Mouse (Mus musculus): ENCODE measurements around the gene Rab2b. TPM values are rescaled to one million over a fixed set of nuclear protein-coding genes. Genes with fewer than 3 reads are reported as not detected.

Gene Rab2b
- polyA plus RNA-seq, 1 experiment from 2014 or later: 6.9 TPM

GRCm38 (mm10) chr14:52256311-52257175 lies 22.8 kb downstream of the Rab2b start:
- 5% methylated on average over 18 of the region's 18 CpGs for WGBS
- no peaks in the 10 kb centered on the region for H3K27me3 ChIP-seq (ENCODE audit: control insufficient read depth, insufficient read depth, low read length)
- H3K4me3 ChIP-seq (ENCODE audit: low read depth, low read length): peak overlapping the region; percentile 81
- ATAC-seq (ENCODE audit: low FRiP score, low TSS enrichment) (no peak), DNase-seq (ENCODE audit: low spot score) (peak; percentile 42)
- H3K9me3 ChIP-seq (ENCODE audit: control insufficient read depth, low read length): no peaks in the 10 kb centered on the region
- H3K27ac ChIP-seq (replicated peaks): peak overlapping the region; percentile 96
- no peaks in the 10 kb centered on the region for H3K4me1 ChIP-seq (replicated peaks; ENCODE audit: control insufficient read depth, insufficient read depth)
- no peaks in the 10 kb centered on the region for H3K36me3 ChIP-seq (ENCODE audit: control insufficient read depth, insufficient read depth, low read length)
- H3K9ac ChIP-seq (ENCODE audit: low read length): peak overlapping the region; percentile 92
- peak overlapping the region; percentile 58 for H3K4me2 ChIP-seq (replicated peaks; ENCODE audit: low read depth)
- TF ChIP-seq EP300 (optimal IDR thresholded peaks at IDR 0.05) (no peak), CTCF (IDR thresholded peaks at IDR 0.05; ENCODE audit: low read depth) (no peak)

GRCm38 (mm10) chr14:52246129-52246528 lies 33.2 kb downstream of the Rab2b start:
- no peak overlapping the region for H3K27ac ChIP-seq (replicated peaks)
- no peak for DNase-seq (ENCODE audit: low spot score)
- H3K4me3 ChIP-seq (ENCODE audit: low read depth, low read length): no peak overlapping the region
- H3K36me3 ChIP-seq (ENCODE audit: control insufficient read depth, insufficient read depth, low read length): no peaks in the 10 kb centered on the region
- 0 out of 2 replicates have a peak, but pooled peaks cover 3% of the 10 kb centered on the region for H3K4me1 ChIP-seq (replicated peaks; ENCODE audit: control insufficient read depth, insufficient read depth)
- H3K9me3 ChIP-seq (ENCODE audit: control insufficient read depth, low read length): no peaks in the 10 kb centered on the region
- 66% methylated on average over 4 of the region's 4 CpGs for WGBS
- no peak for ATAC-seq (ENCODE audit: low FRiP score, low TSS enrichment)
- TF ChIP-seq EP300 (optimal IDR thresholded peaks at IDR 0.05) (no peak), CTCF (IDR thresholded peaks at IDR 0.05; ENCODE audit: low read depth) (no peak)
- H3K27me3 ChIP-seq (ENCODE audit: control insufficient read depth, insufficient read depth, low read length): no peaks in the 10 kb centered on the region
- H3K9ac ChIP-seq (ENCODE audit: low read length): no peak overlapping the region
- H3K4me2 ChIP-seq (replicated peaks; ENCODE audit: low read depth): no peak overlapping the region

- peak overlapping the region; percentile 90 for H3K4me2 ChIP-seq (replicated peaks; ENCODE audit: low read depth)
- 0 out of 2 replicates have a peak, but pooled peaks cover 3% of the 10 kb centered on the region for H3K4me1 ChIP-seq (replicated peaks; ENCODE audit: control insufficient read depth, insufficient read depth)
- DNase-seq (ENCODE audit: low spot score): no peak
- no peak; the same call in 1 of the 2 replicates for ATAC-seq (ENCODE audit: low FRiP score, low TSS enrichment)
- peak overlapping the region; percentile 76 for H3K9ac ChIP-seq (ENCODE audit: low read length)
- peak overlapping the region; percentile 93 for H3K27ac ChIP-seq (replicated peaks)
- H3K36me3 ChIP-seq (ENCODE audit: control insufficient read depth, insufficient read depth, low read length): no peaks in the 10 kb centered on the region
- H3K9me3 ChIP-seq (ENCODE audit: control insufficient read depth, low read length): no peaks in the 10 kb centered on the region
- H3K4me3 ChIP-seq (ENCODE audit: low read depth, low read length): peak overlapping the region; percentile 80
- no peak for TF ChIP-seq CTCF (IDR thresholded peaks at IDR 0.05; ENCODE audit: low read depth)
- no peak for TF ChIP-seq EP300 (optimal IDR thresholded peaks at IDR 0.05)
- no peaks in the 10 kb centered on the region for H3K27me3 ChIP-seq (ENCODE audit: control insufficient read depth, insufficient read depth, low read length)
- WGBS: 5% methylated on average over 7 of the region's 7 CpGs
Measured at GRCm38 (mm10) chr14:52244690-52245042, 34.7 kb downstream of the Rab2b start.

GRCm38 (mm10) chr14:52244041-52244689 lies 35.2 kb downstream of the Rab2b start:
- Histone ChIP-seq H3K36me3 (ENCODE audit: control insufficient read depth, insufficient read depth, low read length) (no peaks in the 10 kb centered on the region), H3K9ac (ENCODE audit: low read length) (peak overlapping the region; percentile 76), H3K4me1 (replicated peaks; ENCODE audit: control insufficient read depth, insufficient read depth) (0 out of 2 replicates have a peak, but pooled peaks cover 3% of the 10 kb centered on the region), H3K9me3 (ENCODE audit: control insufficient read depth, low read length) (no peaks in the 10 kb centered on the region), H3K4me2 (replicated peaks; ENCODE audit: low read depth) (peak overlapping the region; percentile 90), H3K27me3 (ENCODE audit: control insufficient read depth, insufficient read depth, low read length) (no peaks in the 10 kb centered on the region), H3K4me3 (ENCODE audit: low read depth, low read length) (peak overlapping the region; percentile 80), H3K27ac (replicated peaks) (peak overlapping the region; percentile 93)
- DNase-seq (ENCODE audit: low spot score) (peak; percentile 99), ATAC-seq (ENCODE audit: low FRiP score, low TSS enrichment) (peak; percentile 99)
- no peak for TF ChIP-seq EP300 (optimal IDR thresholded peaks at IDR 0.05)
- no peak for TF ChIP-seq CTCF (IDR thresholded peaks at IDR 0.05; ENCODE audit: low read depth)
- under 1% methylated on average over 32 of the region's 32 CpGs for WGBS

- Histone ChIP-seq H3K27me3 (ENCODE audit: control insufficient read depth, insufficient read depth, low read length) (no peaks in the 10 kb centered on the region), H3K4me3 (ENCODE audit: low read depth, low read length) (no peak overlapping the region), H3K9ac (ENCODE audit: low read length) (no peak overlapping the region), H3K4me2 (replicated peaks; ENCODE audit: low read depth) (no peak overlapping the region), H3K36me3 (ENCODE audit: control insufficient read depth, insufficient read depth, low read length) (peaks cover 27% of the 10 kb centered on the region), H3K4me1 (replicated peaks; ENCODE audit: control insufficient read depth, insufficient read depth) (no peaks in the 10 kb centered on the region), H3K27ac (replicated peaks) (no peak overlapping the region), H3K9me3 (ENCODE audit: control insufficient read depth, low read length) (no peaks in the 10 kb centered on the region)
- DNase-seq (ENCODE audit: low spot score) (no peak), ATAC-seq (ENCODE audit: low FRiP score, low TSS enrichment) (no peak)
- WGBS: 94% methylated on average over 1 of the region's 1 CpGs
- TF ChIP-seq EP300 (optimal IDR thresholded peaks at IDR 0.05): no peak
- no peak for TF ChIP-seq CTCF (IDR thresholded peaks at IDR 0.05; ENCODE audit: low read depth)
Measured at GRCm38 (mm10) chr14:52236216-52236615, 43.1 kb downstream of the Rab2b start.

- WGBS: 91% methylated on average over 7 of the region's 7 CpGs
- ATAC-seq (ENCODE audit: low FRiP score, low TSS enrichment): no peak
Measured at GRCm38 (mm10) chr14:52235165-52235564, 44.2 kb downstream of the Rab2b start.

More at GRCm38 (mm10) chr14:52235165-52235564, 44.2 kb downstream of the Rab2b start:
- DNase-seq (ENCODE audit: low spot score): no peak
- Histone ChIP-seq H3K4me1 (replicated peaks; ENCODE audit: control insufficient read depth, insufficient read depth) (no peaks in the 10 kb centered on the region), H3K27me3 (ENCODE audit: control insufficient read depth, insufficient read depth, low read length) (no peaks in the 10 kb centered on the region), H3K36me3 (ENCODE audit: control insufficient read depth, insufficient read depth, low read length) (peaks cover 35% of the 10 kb centered on the region), H3K9me3 (ENCODE audit: control insufficient read depth, low read length) (no peaks in the 10 kb centered on the region), H3K9ac (ENCODE audit: low read length) (no peak overlapping the region), H3K4me3 (ENCODE audit: low read depth, low read length) (no peak overlapping the region), H3K27ac (replicated peaks) (no peak overlapping the region), H3K4me2 (replicated peaks; ENCODE audit: low read depth) (no peak overlapping the region)
- TF ChIP-seq EP300 (optimal IDR thresholded peaks at IDR 0.05) (no peak), CTCF (IDR thresholded peaks at IDR 0.05; ENCODE audit: low read depth) (no peak)

All from stomach, postnatal 0 days (tissue).